Mouse (Mus musculus): ENCODE measurements at regions not wholly inside any gene's neighbourhood (a gene's known extent, or its start where the extent isn't known, plus 50 kb on each side); places are given as distances from the start of the nearest gene placed in this dataset.

GRCm38 (mm10) chr4:54370909-54371308, 545.1 kb downstream of the Tmem38b start:
- Histone ChIP-seq H3K27ac (ENCODE audit: insufficient read depth, low read length) (no peak overlapping the region), H3K27me3 (ENCODE audit: control insufficient read depth, insufficient read depth, low read length) (no peaks in the 10 kb centered on the region), H3K4me3 (ENCODE audit: extremely low read depth, insufficient read depth, insufficient read length) (no peak overlapping the region), H3K4me1 (ENCODE audit: control insufficient read depth, insufficient read depth, insufficient read length) (no peaks in the 10 kb centered on the region), H3K36me3 (ENCODE audit: control insufficient read depth, insufficient read depth, low read length) (no peaks in the 10 kb centered on the region)
- no peak for DNase-seq (ENCODE audit: low read depth in 1 of 2, low spot score in 2 of 2)
- WGBS, result 23% methylated on average over 3 of the region's 3 CpGs
- TF ChIP-seq POLR2A (IDR thresholded peaks at IDR 0.05; ENCODE audit: low read depth, low read length) (no peak), CTCF (IDR thresholded peaks at IDR 0.05; ENCODE audit: extremely low read depth, insufficient read depth, insufficient read length, insufficient replicate concordance) (no peak)

- no peak for DNase-seq (ENCODE audit: low read depth in 1 of 2, low spot score in 2 of 2)
- Histone ChIP-seq H3K27me3 (ENCODE audit: control insufficient read depth, insufficient read depth, low read length) (no peaks in the 10 kb centered on the region), H3K4me3 (ENCODE audit: extremely low read depth, insufficient read depth, insufficient read length) (no peak overlapping the region), H3K36me3 (ENCODE audit: control insufficient read depth, insufficient read depth, low read length) (no peaks in the 10 kb centered on the region), H3K4me1 (ENCODE audit: control insufficient read depth, insufficient read depth, insufficient read length) (no peaks in the 10 kb centered on the region), H3K27ac (ENCODE audit: insufficient read depth, low read length) (no peak overlapping the region)
- TF ChIP-seq CTCF (IDR thresholded peaks at IDR 0.05; ENCODE audit: extremely low read depth, insufficient read depth, insufficient read length, insufficient replicate concordance) (no peak), POLR2A (IDR thresholded peaks at IDR 0.05; ENCODE audit: low read depth, low read length) (no peak)
- WGBS, result 82% methylated on average over 7 of the region's 7 CpGs
These were observed 545.6 kb downstream of the Tmem38b start for GRCm38 (mm10) chr4:54371418-54371957.

GRCm38 (mm10) chr4:54373606-54374005, 547.8 kb downstream of the Tmem38b start:
- Histone ChIP-seq H3K36me3 (ENCODE audit: control insufficient read depth, insufficient read depth, low read length) (no peaks in the 10 kb centered on the region), H3K27me3 (ENCODE audit: control insufficient read depth, insufficient read depth, low read length) (no peaks in the 10 kb centered on the region), H3K27ac (ENCODE audit: insufficient read depth, low read length) (no peak overlapping the region), H3K4me1 (ENCODE audit: control insufficient read depth, insufficient read depth, insufficient read length) (no peaks in the 10 kb centered on the region), H3K4me3 (ENCODE audit: extremely low read depth, insufficient read depth, insufficient read length) (no peak overlapping the region)
- no peak for TF ChIP-seq CTCF (IDR thresholded peaks at IDR 0.05; ENCODE audit: extremely low read depth, insufficient read depth, insufficient read length, insufficient replicate concordance)
- no peak for TF ChIP-seq POLR2A (IDR thresholded peaks at IDR 0.05; ENCODE audit: low read depth, low read length)
- 78% methylated on average over 2 of the region's 2 CpGs for WGBS
- DNase-seq (ENCODE audit: low read depth in 1 of 2, low spot score in 2 of 2), result no peak

GRCm38 (mm10) chr4:54374457-54374856, 548.6 kb downstream of the Tmem38b start:
- Histone ChIP-seq H3K4me3 (ENCODE audit: extremely low read depth, insufficient read depth, insufficient read length) (no peak overlapping the region), H3K27ac (ENCODE audit: insufficient read depth, low read length) (no peak overlapping the region), H3K27me3 (ENCODE audit: control insufficient read depth, insufficient read depth, low read length) (no peaks in the 10 kb centered on the region), H3K4me1 (ENCODE audit: control insufficient read depth, insufficient read depth, insufficient read length) (no peaks in the 10 kb centered on the region), H3K36me3 (ENCODE audit: control insufficient read depth, insufficient read depth, low read length) (no peaks in the 10 kb centered on the region)
- WGBS, result 72% methylated on average over 5 of the region's 5 CpGs
- no peak for DNase-seq (ENCODE audit: low read depth in 1 of 2, low spot score in 2 of 2)
- TF ChIP-seq CTCF (IDR thresholded peaks at IDR 0.05; ENCODE audit: extremely low read depth, insufficient read depth, insufficient read length, insufficient replicate concordance), result no peak
- TF ChIP-seq POLR2A (IDR thresholded peaks at IDR 0.05; ENCODE audit: low read depth, low read length), result no peak

- DNase-seq (ENCODE audit: low read depth in 1 of 2, low spot score in 2 of 2), result no peak
- WGBS, result 81% methylated on average over 6 of the region's 6 CpGs
- Histone ChIP-seq H3K27ac (ENCODE audit: insufficient read depth, low read length) (no peak overlapping the region), H3K36me3 (ENCODE audit: control insufficient read depth, insufficient read depth, low read length) (no peaks in the 10 kb centered on the region), H3K27me3 (ENCODE audit: control insufficient read depth, insufficient read depth, low read length) (no peaks in the 10 kb centered on the region), H3K4me3 (ENCODE audit: extremely low read depth, insufficient read depth, insufficient read length) (no peak overlapping the region), H3K4me1 (ENCODE audit: control insufficient read depth, insufficient read depth, insufficient read length) (no peaks in the 10 kb centered on the region)
- TF ChIP-seq POLR2A (IDR thresholded peaks at IDR 0.05; ENCODE audit: low read depth, low read length) (no peak), CTCF (IDR thresholded peaks at IDR 0.05; ENCODE audit: extremely low read depth, insufficient read depth, insufficient read length, insufficient replicate concordance) (no peak)
These were observed 557.4 kb upstream of the Zfp462 start for GRCm38 (mm10) chr4:54387460-54387859.

DNA sequence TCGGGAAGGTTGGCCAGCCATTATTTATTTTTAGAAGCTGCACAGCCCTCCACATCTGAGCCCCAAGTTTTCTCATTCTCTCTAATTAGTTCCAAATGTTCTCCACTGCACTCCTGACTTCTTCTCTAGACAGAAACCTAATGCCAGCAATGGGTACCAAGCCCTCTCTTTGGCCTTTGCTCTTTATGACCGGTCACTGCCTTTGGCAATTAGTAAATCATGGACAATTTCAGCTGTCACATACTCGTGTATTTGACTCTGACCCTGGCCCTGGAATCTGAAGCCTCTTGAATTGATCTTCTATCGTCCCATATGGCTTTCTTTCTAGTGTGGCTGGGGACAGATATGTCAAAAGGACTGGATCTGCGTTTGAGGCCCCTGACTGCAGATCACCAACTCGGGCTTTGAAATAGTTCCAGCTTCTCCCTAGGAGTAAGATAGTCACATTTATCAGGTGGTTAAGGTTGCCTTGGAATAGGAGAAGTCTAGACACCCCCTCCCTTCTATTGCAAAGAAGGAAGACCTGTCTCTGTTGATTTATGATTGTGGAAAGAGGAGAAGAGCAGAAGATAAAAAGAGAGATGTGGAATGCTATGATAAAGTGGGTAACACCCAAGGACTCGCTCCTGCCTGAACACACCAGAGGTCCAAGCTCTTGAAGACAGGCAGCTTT, 553.2 kb upstream of the Zfp462 start:
- no peaks in the 10 kb centered on the region for H3K4me1 ChIP-seq (ENCODE audit: control insufficient read depth, insufficient read depth, insufficient read length)
- DNase-seq (ENCODE audit: low read depth in 1 of 2, low spot score in 2 of 2), result no peak
- H3K36me3 ChIP-seq (ENCODE audit: control insufficient read depth, insufficient read depth, low read length), result no peaks in the 10 kb centered on the region
- no peak overlapping the region for H3K27ac ChIP-seq (ENCODE audit: insufficient read depth, low read length)
- TF ChIP-seq POLR2A (IDR thresholded peaks at IDR 0.05; ENCODE audit: low read depth, low read length) (no peak), CTCF (IDR thresholded peaks at IDR 0.05; ENCODE audit: extremely low read depth, insufficient read depth, insufficient read length, insufficient replicate concordance) (no peak)
- WGBS, result 84% methylated on average over 7 of the region's 7 CpGs
- no peaks in the 10 kb centered on the region for H3K27me3 ChIP-seq (ENCODE audit: control insufficient read depth, insufficient read depth, low read length)
- no peak overlapping the region for H3K4me3 ChIP-seq (ENCODE audit: extremely low read depth, insufficient read depth, insufficient read length)

GRCm38 (mm10) chr4:54406151-54406550, 538.7 kb upstream of the Zfp462 start:
- peak in 1 of 2 experiments; percentile 66 for DNase-seq (ENCODE audit: low read depth in 1 of 2, low spot score in 2 of 2)
- H3K27me3 ChIP-seq (ENCODE audit: control insufficient read depth, insufficient read depth, low read length), result no peaks in the 10 kb centered on the region
- H3K27ac ChIP-seq (ENCODE audit: insufficient read depth, low read length), result no peak overlapping the region
- no peak for TF ChIP-seq POLR2A (IDR thresholded peaks at IDR 0.05; ENCODE audit: low read depth, low read length)
- no peak for TF ChIP-seq CTCF (IDR thresholded peaks at IDR 0.05; ENCODE audit: extremely low read depth, insufficient read depth, insufficient read length, insufficient replicate concordance)
- 41% methylated on average over 4 of the region's 4 CpGs for WGBS
- no peak overlapping the region for H3K4me3 ChIP-seq (ENCODE audit: extremely low read depth, insufficient read depth, insufficient read length)
- H3K4me1 ChIP-seq (ENCODE audit: control insufficient read depth, insufficient read depth, insufficient read length), result no peaks in the 10 kb centered on the region; the same call in 1 of the 2 replicates
- H3K36me3 ChIP-seq (ENCODE audit: control insufficient read depth, insufficient read depth, low read length), result no peaks in the 10 kb centered on the region
